Mouse (Mus musculus) forebrain, embryonic 16.5 days (tissue): ENCODE data around the gene Hist1h2be. TPM values are rescaled to one million over a fixed set of nuclear protein-coding genes. Genes with fewer than 3 reads are reported as not detected.
"Not testable (repeated sequence)": the region's sequence is repeated elsewhere in the genome, so short reads cannot be mapped to it uniquely, and the experiment has no call there.

ENCODE experiments used
- ATAC-seq: fragments of 200-750 bp; cut with Nextera tagmentation; 2 replicates; pipeline ENCODE4 v1.8.0; 2017; ENCODE audit warnings: mild to moderate bottlenecking, moderate library complexity
- H3K27ac ChIP-seq: fragments of 300-500 bp; sonication (generic); 2 replicates; pipeline ENCODE4 v1.5.1; 2014; ENCODE audit warnings: low read length, control low read depth
- H3K27me3 ChIP-seq: fragments of 300-500 bp; sonication (generic); replicated peaks from 2 replicates; pipeline ENCODE4 v1.6.1; 2014; ENCODE audit warnings: low read length; ENCODE audit not compliant: control insufficient read depth, insufficient read depth
- H3K36me3 ChIP-seq: fragments of 300-500 bp; sonication (generic); 2 replicates; pipeline ENCODE4 v1.6.1; 2014; ENCODE audit not compliant: control insufficient read depth, insufficient read depth
- H3K4me1 ChIP-seq: fragments of 300-500 bp; sonication (generic); replicated peaks from 2 replicates; pipeline ENCODE4 v1.6.1; 2014; ENCODE audit warnings: low read length; ENCODE audit not compliant: control insufficient read depth, insufficient read depth
- H3K4me2 ChIP-seq: fragments of 300-500 bp; sonication (generic); 2 replicates; pipeline ENCODE4 v1.6.1; 2014; ENCODE audit warnings: mild to moderate bottlenecking, low read length, control low read depth
- H3K4me3 ChIP-seq: fragments of 300-500 bp; sonication (generic); replicated peaks from 2 replicates; pipeline ENCODE4 v1.5.1; 2014; ENCODE audit warnings: mild to moderate bottlenecking, low read length, control low read depth
- H3K9ac ChIP-seq: fragments of 300-500 bp; sonication (generic); replicated peaks from 2 replicates; pipeline ENCODE4 v1.6.1; 2014; ENCODE audit warnings: low read depth, low read length, control low read depth
- H3K9me3 ChIP-seq: fragments of 300-500 bp; sonication (generic); 2 replicates; pipeline ENCODE4 v1.6.1; 2016; ENCODE audit warnings: low read length; ENCODE audit not compliant: control insufficient read depth
- WGBS: fragments of 180-500 bp; shearing (Covaris S2); extraction: QIAGEN DNeasy Blood & Tissue Kit; methylation state at CpG from one replicate; pipeline ENCODE4 v1.1.7; 2014; 5-methylcytosine and 5-hydroxymethylcytosine counted together
- polyA plus RNA-seq: library from polyadenylated mRNA; unstranded; fragments of >200 nt; fragmentation: Nextera tagmentation; extraction: Ambion mirVana; gene quantifications from 2 replicates; pipeline ENCODE4 v1.2.1, GENCODE M21; 2015

Gene Hist1h2be
- polyA plus RNA-seq, 1 experiment from 2014 or later = 2.6 TPM

DNA sequence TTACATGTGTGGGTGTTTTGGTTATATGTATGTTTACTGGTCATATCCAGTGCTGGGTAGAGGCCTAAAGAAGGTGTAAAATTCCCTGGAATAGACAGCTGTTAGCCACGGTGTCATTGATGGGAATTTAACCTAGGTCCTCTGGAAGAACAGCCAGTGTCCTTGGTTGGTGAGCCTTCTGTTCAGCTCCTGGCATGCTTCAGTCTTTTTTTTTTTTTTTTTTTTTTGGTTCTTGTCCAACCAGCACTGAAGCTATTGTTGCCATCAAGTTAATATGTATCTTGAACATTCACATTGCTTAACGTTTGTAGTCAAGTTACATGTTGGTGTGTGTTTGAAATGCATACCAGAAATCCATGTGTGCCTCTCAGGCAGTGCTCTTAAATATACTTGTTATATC is 56.4 kb downstream of the Hist1h2be start:
- no peak overlapping the region for H3K9ac ChIP-seq
- ATAC-seq = no peak
- H3K9me3 ChIP-seq = no peaks in the 10 kb centered on the region
- H3K27me3 ChIP-seq = no peaks in the 10 kb centered on the region
- peaks cover 6% of the 10 kb centered on the region; the same call in 1 of the 2 replicates for H3K4me1 ChIP-seq
- no peak overlapping the region for H3K27ac ChIP-seq
- WGBS = 90% methylated on average over 2 of the region's 2 CpGs
- H3K4me3 ChIP-seq = no peak overlapping the region
- H3K4me2 ChIP-seq = no peak overlapping the region
- no peaks in the 10 kb centered on the region for H3K36me3 ChIP-seq

DNA sequence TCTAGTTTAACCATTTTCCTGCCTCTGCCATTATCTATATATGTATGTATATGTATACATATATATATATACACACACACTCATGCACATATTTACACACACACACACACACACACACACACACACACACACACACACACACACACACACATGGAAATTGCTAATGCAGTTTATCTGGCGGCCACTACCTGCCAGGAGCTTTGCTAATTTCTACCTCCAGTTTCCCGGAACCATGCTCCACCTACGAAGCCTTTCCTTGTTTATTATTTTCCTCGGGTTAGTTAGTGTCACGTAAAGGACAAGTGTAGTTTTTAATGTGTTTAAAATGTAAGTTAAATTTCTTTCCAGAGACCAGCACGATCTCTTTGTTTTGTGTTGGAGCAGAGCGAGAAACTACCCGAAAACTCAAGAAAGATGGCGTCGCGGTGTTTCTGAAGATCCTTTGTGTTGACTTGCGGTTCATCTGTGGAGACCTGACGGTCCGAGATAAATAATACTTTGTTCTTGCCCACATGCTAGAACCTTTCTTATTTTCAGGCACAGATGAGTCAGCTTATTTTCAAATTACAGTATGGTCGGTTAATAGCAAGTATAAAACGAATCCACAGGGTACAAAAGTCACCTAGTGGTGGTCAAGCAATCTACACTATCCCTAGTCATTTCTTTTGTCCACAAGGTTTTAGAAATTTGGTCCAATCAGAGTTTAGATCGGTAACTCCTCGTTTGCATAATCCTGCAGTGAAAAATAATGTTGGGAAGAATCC is 58.0 kb downstream of the Hist1h2be start:
- WGBS = under 1% methylated on average over 18 of the region's 18 CpGs
- Histone ChIP-seq H3K4me1 (peaks cover 6% of the 10 kb centered on the region; the same call in 1 of the 2 replicates), H3K4me2 (peak overlapping the region; percentile 82), H3K27me3 (no peaks in the 10 kb centered on the region), H3K36me3 (no peaks in the 10 kb centered on the region), H3K9me3 (no peaks in the 10 kb centered on the region), H3K4me3 (peak overlapping the region; percentile 42), H3K9ac (peak overlapping the region; percentile 57), H3K27ac (peak overlapping the region; percentile 98)
- peak; percentile 38 for ATAC-seq

DNA sequence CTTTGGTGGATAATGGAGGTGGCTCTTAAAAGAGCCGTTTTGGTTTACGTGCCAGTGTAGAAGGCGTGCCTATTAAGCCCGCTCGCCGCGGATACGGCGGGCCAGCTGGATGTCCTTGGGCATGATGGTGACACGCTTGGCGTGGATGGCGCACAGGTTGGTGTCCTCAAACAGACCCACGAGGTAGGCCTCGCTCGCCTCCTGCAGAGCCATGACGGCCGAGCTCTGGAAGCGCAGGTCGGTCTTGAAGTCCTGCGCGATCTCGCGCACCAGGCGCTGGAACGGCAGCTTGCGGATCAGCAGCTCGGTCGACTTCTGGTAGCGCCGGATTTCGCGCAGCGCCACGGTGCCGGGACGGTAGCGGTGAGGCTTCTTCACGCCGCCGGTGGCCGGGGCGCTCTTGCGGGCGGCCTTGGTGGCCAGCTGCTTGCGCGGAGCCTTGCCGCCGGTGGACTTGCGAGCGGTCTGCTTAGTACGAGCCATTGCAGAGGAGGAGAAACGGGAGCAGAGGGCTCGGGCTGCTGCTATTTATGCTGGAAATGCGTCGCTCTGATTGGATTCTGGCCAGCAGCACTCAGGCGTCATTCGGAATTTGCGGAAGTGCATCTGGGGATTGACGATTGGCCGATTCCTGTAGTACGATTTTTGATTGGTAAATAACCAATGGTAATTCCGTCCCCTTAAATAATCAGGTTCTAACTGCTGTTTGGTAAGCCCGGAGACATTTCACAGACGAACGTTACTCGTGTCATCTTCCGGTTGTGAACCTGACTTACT is 58.9 kb downstream of the Hist1h2be start, which contains the start of gene Hist1h3e:
Hist1h3e (minus strand) TSS at position 487 of the 777 bp plus-strand sequence.
- ATAC-seq = peak; percentile 94
- WGBS = under 1% methylated on average over 57 of the region's 67 CpGs
- not testable (repeated sequence) for H3K9me3 ChIP-seq

DNA sequence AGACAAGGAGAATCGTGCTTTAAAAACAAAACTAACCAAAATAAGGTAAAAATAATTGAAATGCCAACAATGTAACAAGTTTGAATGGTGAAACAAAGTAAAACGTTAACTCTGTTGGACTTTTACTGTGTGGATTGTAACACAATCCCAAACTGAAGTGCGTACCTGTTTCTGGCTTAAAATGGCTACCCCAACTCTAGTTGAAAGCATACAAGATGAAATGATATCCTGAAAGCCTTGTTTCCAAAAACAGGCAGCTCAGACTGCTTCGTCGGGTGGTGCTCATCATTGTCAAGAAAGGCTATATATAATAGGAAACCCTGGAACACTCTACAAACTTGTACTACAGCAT is 59.4 kb downstream of the Hist1h2be start:
- Histone ChIP-seq H3K9ac (peak overlapping the region; percentile 53), H3K27ac (peak overlapping the region; percentile 98; the same call in 1 of the 2 replicates)
- 0% methylated on average over 2 of the region's 5 CpGs for WGBS

More for the DNA sequence above, 58.9 kb downstream of the Hist1h2be start, which contains the start of gene Hist1h3e:
- Histone ChIP-seq H3K4me3 (peak within 1 kb of the TSS; percentile 42), H3K4me2 (peak within 1 kb of the TSS; percentile 82), H3K27ac (peak within 1 kb of the TSS; percentile 98), H3K9ac (peak within 1 kb of the TSS; percentile 57)
- H3K4me1 ChIP-seq, H3K27me3 ChIP-seq, H3K36me3 ChIP-seq: not testable (repeated sequence)

DNA sequence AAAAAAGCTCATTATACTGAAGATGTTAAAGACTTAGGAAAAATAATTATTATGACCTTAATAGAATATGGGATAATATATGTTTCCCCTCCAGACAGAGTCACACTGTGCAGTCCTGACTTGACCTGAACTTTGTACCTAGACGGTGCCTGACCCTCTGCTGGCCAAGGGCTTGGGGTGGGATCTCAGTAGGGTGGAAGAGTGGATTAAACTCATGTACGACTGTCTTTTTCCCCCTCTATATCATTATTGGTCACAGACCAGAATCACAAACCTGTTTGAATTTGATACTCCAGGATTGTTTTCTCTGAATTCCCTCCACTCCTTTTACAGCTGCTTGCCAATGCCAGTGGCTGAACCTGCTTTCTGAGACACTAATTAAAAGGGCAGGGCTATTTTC is 60.2 kb downstream of the Hist1h2be start:
- H3K4me3 ChIP-seq, ATAC-seq, H3K4me1 ChIP-seq, H3K27me3 ChIP-seq, H3K9me3 ChIP-seq, H3K4me2 ChIP-seq, H3K36me3 ChIP-seq, H3K27ac ChIP-seq, H3K9ac ChIP-seq: not testable (repeated sequence)
- 25% methylated on average over 2 of the region's 2 CpGs for WGBS

More for the DNA sequence above, 59.4 kb downstream of the Hist1h2be start:
- H3K9me3 ChIP-seq, H3K36me3 ChIP-seq, H3K27me3 ChIP-seq, H3K4me1 ChIP-seq, ATAC-seq: not testable (repeated sequence)
- H3K4me2 ChIP-seq = peak overlapping the region; percentile 48
- peak overlapping the region; percentile 42 for H3K4me3 ChIP-seq

DNA sequence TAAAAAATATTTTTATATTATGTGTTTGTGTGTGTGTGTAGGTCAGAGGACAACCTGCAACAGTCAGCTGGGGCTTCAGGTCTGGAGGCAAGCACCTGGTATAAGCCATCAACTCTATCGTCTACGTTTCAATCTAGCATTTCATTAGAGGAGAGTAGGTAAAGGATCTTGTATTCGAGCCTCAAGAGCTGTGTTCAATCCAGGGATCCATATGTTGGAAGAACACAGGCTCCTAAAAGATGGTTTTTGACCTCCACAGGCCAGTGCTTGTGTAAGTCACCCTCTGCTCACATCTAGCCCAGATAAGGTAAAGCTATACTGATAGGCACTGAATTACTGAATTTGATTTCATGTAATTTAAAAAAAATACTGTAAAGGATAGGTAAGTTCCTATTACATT is 64.0 kb downstream of the Hist1h2be start:
- no peaks in the 10 kb centered on the region for H3K36me3 ChIP-seq
- no peak overlapping the region for H3K4me3 ChIP-seq
- no peaks in the 10 kb centered on the region for H3K27me3 ChIP-seq
- H3K9me3 ChIP-seq = no peaks in the 10 kb centered on the region
- WGBS = 60% methylated on average over 3 of the region's 3 CpGs
- H3K4me1 ChIP-seq = peaks cover 14% of the 10 kb centered on the region
- ATAC-seq = no peak
- H3K4me2 ChIP-seq = no peak overlapping the region
- no peak overlapping the region for H3K27ac ChIP-seq
- H3K9ac ChIP-seq = no peak overlapping the region

DNA sequence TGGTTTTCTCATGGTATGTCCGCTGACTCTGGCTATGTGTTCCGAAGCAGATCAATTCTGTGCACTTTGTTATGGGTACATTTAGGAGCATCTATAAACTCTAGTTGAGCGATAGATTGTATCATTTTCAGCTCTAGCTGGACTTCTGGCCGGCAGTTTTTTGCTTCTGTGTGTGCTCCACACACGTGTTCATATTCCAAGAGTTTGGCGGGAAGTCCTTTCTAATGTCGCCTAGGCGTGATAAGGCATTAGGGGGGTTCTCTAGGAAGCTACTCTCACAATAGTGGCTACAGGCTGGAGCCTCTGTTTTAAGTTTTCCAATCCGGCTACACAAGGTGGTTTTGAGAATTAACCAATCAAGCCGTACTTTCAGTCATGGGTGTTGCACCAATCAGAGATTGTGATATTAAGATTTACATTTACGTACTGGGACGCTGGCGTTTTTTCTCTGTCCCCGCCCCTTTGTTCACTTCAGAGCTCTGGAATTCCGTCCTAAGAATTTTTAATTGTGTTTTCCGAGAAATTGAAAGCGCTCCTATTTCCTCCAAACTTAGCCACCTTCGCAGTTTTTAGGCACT is 65.0 kb downstream of the Hist1h2be start:
- H3K4me3 ChIP-seq = peak overlapping the region; percentile 58
- peak overlapping the region; percentile 99 for H3K4me2 ChIP-seq
- no peaks in the 10 kb centered on the region for H3K27me3 ChIP-seq
- peaks cover 15% of the 10 kb centered on the region for H3K4me1 ChIP-seq
- peak overlapping the region; percentile 80 for H3K27ac ChIP-seq
- no peaks in the 10 kb centered on the region for H3K9me3 ChIP-seq
- peak; percentile 83 for ATAC-seq
- H3K36me3 ChIP-seq = no peaks in the 10 kb centered on the region
- under 1% methylated on average over 18 of the region's 18 CpGs for WGBS
- peak overlapping the region; percentile 68 for H3K9ac ChIP-seq

DNA sequence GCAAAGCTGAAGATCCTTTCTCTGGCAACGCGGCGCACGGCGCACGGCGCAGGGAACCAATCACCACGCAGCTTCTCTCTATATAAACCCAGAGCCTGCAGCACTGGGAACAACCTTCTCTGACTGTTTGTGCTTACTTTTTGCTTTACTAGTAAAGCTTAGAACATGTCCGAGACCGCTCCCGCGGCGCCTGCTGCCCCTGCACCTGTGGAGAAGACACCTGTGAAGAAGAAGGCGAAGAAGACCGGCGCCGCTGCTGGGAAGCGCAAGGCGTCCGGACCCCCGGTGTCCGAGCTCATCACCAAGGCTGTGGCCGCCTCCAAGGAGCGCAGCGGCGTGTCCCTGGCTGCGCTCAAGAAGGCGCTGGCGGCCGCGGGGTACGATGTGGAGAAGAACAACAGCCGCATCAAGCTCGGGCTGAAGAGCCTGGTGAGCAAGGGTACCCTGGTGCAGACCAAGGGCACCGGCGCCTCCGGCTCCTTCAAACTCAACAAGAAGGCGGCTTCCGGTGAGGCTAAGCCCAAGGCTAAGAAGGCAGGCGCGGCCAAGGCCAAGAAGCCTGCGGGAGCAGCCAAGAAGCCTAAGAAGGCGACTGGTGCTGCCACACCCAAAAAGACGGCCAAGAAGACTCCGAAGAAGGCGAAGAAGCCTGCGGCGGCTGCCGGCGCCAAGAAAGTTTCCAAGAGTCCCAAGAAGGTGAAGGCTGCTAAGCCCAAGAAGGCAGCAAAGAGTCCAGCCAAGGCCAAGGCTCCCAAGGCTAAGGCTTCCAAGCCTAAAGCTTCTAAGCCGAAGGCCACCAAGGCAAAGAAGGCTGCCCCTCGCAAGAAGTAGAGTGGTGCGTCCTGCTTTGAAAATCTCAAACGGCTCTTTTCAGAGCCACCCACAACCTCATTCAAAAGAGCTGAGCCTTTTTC is 65.7 kb downstream of the Hist1h2be start:
- peak overlapping the region; percentile 80 for H3K27ac ChIP-seq
- under 1% methylated on average over 54 of the region's 54 CpGs for WGBS
- no peaks in the 10 kb centered on the region for H3K27me3 ChIP-seq
- H3K9me3 ChIP-seq = no peaks in the 10 kb centered on the region
- peak overlapping the region; percentile 58 for H3K4me3 ChIP-seq
- H3K9ac ChIP-seq = peak overlapping the region; percentile 68
- H3K4me1 ChIP-seq = peaks cover 16% of the 10 kb centered on the region
- ATAC-seq = peak; percentile 84
- no peaks in the 10 kb centered on the region for H3K36me3 ChIP-seq
- H3K4me2 ChIP-seq = peak overlapping the region; percentile 99
